Mouse (Mus musculus) embryonic stem cell, embryonic (primary cell): ENCODE measurements at regions not wholly inside any gene's neighbourhood (a gene's known extent, or its start where the extent isn't known, plus 50 kb on each side); places are given as distances from the start of the nearest gene placed in this dataset.
"Not testable (repeated sequence)": the region's sequence is repeated elsewhere in the genome, so short reads cannot be mapped to it uniquely, and the experiment has no call there.

ENCODE experiments used
- CTCF ChIA-PET, 4 experiments: fragments of 300-600 bp in 2 of 4; fragments of 350-600 bp in 2 of 4; sonication (Branson Sonifier 250); formaldehyde crosslinking; loops; one replicate each; lab custom pipeline; 2022; ENCODE audit warnings: inconsistent platforms in 2 of 4; lab: Charles Lee
- POLR2A ChIA-PET, 4 experiments: fragments of 300-600 bp in 2 of 4; fragments of 350-600 bp in 2 of 4; sonication (Branson Sonifier 250); formaldehyde crosslinking; loops; one replicate each; lab custom pipeline; 2022; ENCODE audit warnings: antibody characterized with exemption in 4 of 4, inconsistent platforms in 1 of 4; lab: Charles Lee

GRCm38 (mm10) chr14:26319821-26320220 lies 62.1 kb downstream of the Duxbl3 start:
- POLR2A ChIA-PET = interaction anchor here in 2 of 4 experiments (0.7 to 1.3 kb wide), 4 partner anchors 10 to 43 kb away, joined by 3 read pairs; no protein-coding TSS in a partner anchor
- CTCF ChIA-PET = not testable (repeated sequence)

- ChIA-PET CTCF (no interaction called here), POLR2A (interaction anchor here in 1 of 4 experiments (0.6 to 1.0 kb wide), 2 partner anchors 12 to 708 kb away, joined by 3 read pairs; no protein-coding TSS in a partner anchor)
These were observed 63.0 kb downstream of the Duxbl3 start for GRCm38 (mm10) chr14:26320736-26321135.

GRCm38 (mm10) chr14:26328562-26328961 lies 70.8 kb downstream of the Duxbl3 start:
- CTCF ChIA-PET = interaction anchor here in 1 of 4 experiments (0.7 kb wide), 1 partner anchor 13 kb away, joined by 3 read pairs; no protein-coding TSS in a partner anchor
- POLR2A ChIA-PET = interaction anchor here in 1 of 4 experiments (1.0 to 1.2 kb wide), 2 partner anchors 14 to 20 kb away, joined by 4 to 5 read pairs; no protein-coding TSS in a partner anchor

- ChIA-PET CTCF (interaction anchor here (0.5 to 0.9 kb wide), 7 partner anchors 13 to 1219 kb away, joined by 3 to 6 read pairs (median 4); no protein-coding TSS in a partner anchor), POLR2A (interaction anchor here in 2 of 4 experiments (0.6 to 2.1 kb wide), 9 partner anchors 11 to 1932 kb away, joined by 3 to 5 read pairs (median 4); no protein-coding TSS in a partner anchor)
These were observed 83.3 kb downstream of the Duxbl3 start for GRCm38 (mm10) chr14:26341111-26341510.

GRCm38 (mm10) chr14:26345227-26345626 lies 87.5 kb downstream of the Duxbl3 start:
- ChIA-PET POLR2A (no interaction called here), CTCF (interaction anchor here in 1 of 4 experiments (0.6 kb wide), 1 partner anchor 479 kb away, joined by 9 read pairs; no protein-coding TSS in a partner anchor)

- ChIA-PET CTCF (no interaction called here), POLR2A (interaction anchor here in 1 of 4 experiments (0.6 kb wide), 1 partner anchor 304 kb away, joined by 3 read pairs; no protein-coding TSS in a partner anchor)
These were observed 89.5 kb downstream of the Duxbl3 start for GRCm38 (mm10) chr14:26347296-26347695.

GRCm38 (mm10) chr14:26352927-26353326 lies 95.2 kb downstream of the Duxbl3 start:
- CTCF ChIA-PET = no interaction called here
- POLR2A ChIA-PET = no interaction called here

- POLR2A ChIA-PET = interaction anchor here in 2 of 4 experiments (0.6 to 0.8 kb wide), 4 partner anchors 11 to 86 kb away, joined by 3 read pairs; no protein-coding TSS in a partner anchor
These were observed 99.5 kb downstream of the Duxbl3 start for GRCm38 (mm10) chr14:26357242-26357641.

GRCm38 (mm10) chr14:26357996-26358395 lies 100.2 kb downstream of the Duxbl3 start:
- CTCF ChIA-PET = no interaction called here
- POLR2A ChIA-PET = interaction anchor here in 2 of 4 experiments (0.6 kb wide), 2 partner anchors 85 to 1250 kb away, joined by 3 read pairs; no protein-coding TSS in a partner anchor

More at GRCm38 (mm10) chr14:26357242-26357641, 99.5 kb downstream of the Duxbl3 start:
- CTCF ChIA-PET = interaction anchor here in 1 of 4 experiments (0.6 kb wide), 1 partner anchor 20 kb away, joined by 3 read pairs; no protein-coding TSS in a partner anchor

- POLR2A ChIA-PET = no interaction called here
These were observed 102.3 kb downstream of the Duxbl3 start for GRCm38 (mm10) chr14:26360071-26360470.

GRCm38 (mm10) chr14:26361206-26361605 lies 103.4 kb downstream of the Duxbl3 start:
- POLR2A ChIA-PET = no interaction called here

More at GRCm38 (mm10) chr14:26360071-26360470, 102.3 kb downstream of the Duxbl3 start:
- CTCF ChIA-PET = interaction anchor here in 1 of 4 experiments (1.5 kb wide), 1 partner anchor 17 kb away, joined by 4 read pairs; no protein-coding TSS in a partner anchor

More at GRCm38 (mm10) chr14:26361206-26361605, 103.4 kb downstream of the Duxbl3 start:
- CTCF ChIA-PET = interaction anchor here in 2 of 4 experiments (0.9 to 1.5 kb wide), 2 partner anchors 15 to 16 kb away, joined by 4 read pairs; no protein-coding TSS in a partner anchor
